Mouse (Mus musculus) myocyte (in vitro differentiated cells): ENCODE results near the gene Dnlz.

Experiments used
- CEBPB ChIP-seq: IDR thresholded peaks from 2 replicates; pipeline ENCODE4 v1.6.1; 2011; ENCODE audit warnings: mild to moderate bottlenecking, moderate library complexity; ENCODE audit not compliant: poor library complexity, insufficient read depth, severe bottlenecking
- MAX ChIP-seq: IDR thresholded peaks from one replicate; pipeline ENCODE4 v1.6.1; 2011; ENCODE audit warnings: low read depth, mild to moderate bottlenecking, control low read depth
- MYOD1 ChIP-seq, 3 experiments: IDR thresholded peaks; one replicate each; pipeline ENCODE4 v1.6.1; 2011; ENCODE audit warnings: control low read depth in 2 of 3, low read depth in 2 of 3, mild to moderate bottlenecking in 2 of 3, moderate library complexity in 1 of 3; ENCODE audit not compliant: insufficient read length in 2 of 3, control insufficient read depth in 1 of 3
- MYOG ChIP-seq, 3 experiments: IDR thresholded peaks; one replicate each; pipeline ENCODE4 v1.6.1; 2011; ENCODE audit warnings: control low read depth in 2 of 3, low read depth in 2 of 3, mild to moderate bottlenecking in 2 of 3; ENCODE audit not compliant: insufficient read length in 2 of 3, control insufficient read depth in 1 of 3, insufficient read depth in 1 of 3
- POLR2A ChIP-seq: IDR thresholded peaks from one replicate; pipeline ENCODE4 v1.6.1; 2011; ENCODE audit warnings: low read depth, mild to moderate bottlenecking, control low read depth, moderate library complexity; ENCODE audit not compliant: insufficient read length
- POLR2AphosphoS2 ChIP-seq: IDR thresholded peaks from one replicate; pipeline ENCODE4 v1.6.1; 2011; ENCODE audit warnings: low read depth, control low read depth; ENCODE audit not compliant: insufficient read length
- REST ChIP-seq: IDR thresholded peaks from one replicate; pipeline ENCODE4 v1.6.1; 2011; ENCODE audit warnings: mild to moderate bottlenecking, control low read depth, moderate library complexity; ENCODE audit not compliant: insufficient read depth, insufficient read length
- SRF ChIP-seq: IDR thresholded peaks from one replicate; pipeline ENCODE4 v1.6.1; 2011; ENCODE audit warnings: low read depth; ENCODE audit not compliant: control insufficient read depth, insufficient read length
- TCF12 ChIP-seq: IDR thresholded peaks from one replicate; pipeline ENCODE4 v1.6.1; 2011; ENCODE audit warnings: mild to moderate bottlenecking, control low read depth; ENCODE audit not compliant: poor library complexity, insufficient read depth, severe bottlenecking
- USF1 ChIP-seq: IDR thresholded peaks from one replicate; pipeline ENCODE4 v1.6.1; 2011; ENCODE audit warnings: low read depth, mild to moderate bottlenecking, control low read depth, moderate library complexity

- no peak for TF ChIP-seq POLR2A
- no peak for TF ChIP-seq MYOD1 (IDR thresholded peaks at IDR 0.05; ENCODE audit: control insufficient read depth in 1 of 3, insufficient read length in 2 of 3, low read depth in 2 of 3)
- no peak for TF ChIP-seq USF1
- TF ChIP-seq MYOG (IDR thresholded peaks at IDR 0.05; ENCODE audit: control insufficient read depth in 1 of 3, insufficient read depth in 1 of 3, insufficient read length in 2 of 3, low read depth in 2 of 3), result no peak
- no peak for TF ChIP-seq TCF12
- TF ChIP-seq CEBPB, result no peak
- TF ChIP-seq MAX, result no peak
- TF ChIP-seq REST, result no peak
- no peak for TF ChIP-seq POLR2AphosphoS2
- TF ChIP-seq SRF, result no peak
These were observed 33.8 kb downstream of the Dnlz start for GRCm38 (mm10) chr2:26317991-26318672.
